Mouse (Mus musculus): ENCODE measurements around the gene Mboat7. TPM values are rescaled to one million over a fixed set of nuclear protein-coding genes. Genes with fewer than 3 reads are reported as not detected.

The Mboat7 gene
- polyA plus RNA-seq, 1 experiment from 2014 or later, result 40.7 TPM

DNA sequence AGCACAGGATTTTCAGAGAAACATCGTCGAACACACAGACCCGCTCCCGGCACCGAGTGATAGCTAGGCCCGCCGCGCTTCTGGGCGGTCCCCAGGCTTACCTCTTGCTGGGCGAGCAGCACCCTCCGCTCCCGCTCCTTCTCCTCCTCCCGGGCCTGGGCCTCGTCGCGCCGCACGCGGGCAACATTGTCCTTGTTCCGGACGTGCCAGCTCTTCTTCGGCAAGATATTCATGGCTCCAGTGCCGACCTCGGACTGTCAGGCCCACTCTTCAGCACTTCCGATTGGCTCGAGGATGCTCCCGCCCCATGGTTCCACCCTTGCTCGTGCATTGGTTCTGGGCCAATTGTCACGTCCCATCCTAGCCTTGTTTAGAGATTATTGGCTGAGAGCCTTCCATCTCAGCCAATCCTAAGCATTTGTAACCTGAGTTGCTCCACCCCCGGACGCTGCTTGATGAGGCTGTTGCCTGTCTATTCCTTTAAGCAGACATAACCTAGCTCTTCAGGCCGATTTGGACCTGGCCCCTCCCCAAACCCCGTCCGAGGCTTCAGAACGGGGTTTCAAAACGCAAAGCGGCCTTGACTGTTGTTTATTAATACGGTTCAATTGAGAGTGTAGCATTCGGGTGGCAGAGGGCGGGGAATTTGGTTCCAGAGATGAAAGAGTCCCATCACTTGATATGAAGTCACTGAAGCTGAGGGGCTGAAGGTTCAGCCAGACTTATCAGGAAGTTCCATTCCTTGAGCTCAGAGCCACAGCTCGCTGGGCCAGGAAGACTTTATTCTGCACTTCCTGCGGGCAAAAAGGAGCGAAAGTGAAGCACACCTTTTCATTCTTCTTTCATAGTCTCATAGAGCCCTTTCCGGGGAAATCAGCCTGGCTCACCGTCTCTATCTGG lies 27.9 kb downstream of the Mboat7 start, which contains the start of gene Leng1:
Gene Leng1, minus strand, starts transcription at position 626 of the 900 bp plus-strand sequence.
- peak within 1 kb of the TSS; percentile 95 for H3K27ac ChIP-seq (replicated peaks)
- 3% methylated on average over 45 of the region's 45 CpGs for WGBS

DNA sequence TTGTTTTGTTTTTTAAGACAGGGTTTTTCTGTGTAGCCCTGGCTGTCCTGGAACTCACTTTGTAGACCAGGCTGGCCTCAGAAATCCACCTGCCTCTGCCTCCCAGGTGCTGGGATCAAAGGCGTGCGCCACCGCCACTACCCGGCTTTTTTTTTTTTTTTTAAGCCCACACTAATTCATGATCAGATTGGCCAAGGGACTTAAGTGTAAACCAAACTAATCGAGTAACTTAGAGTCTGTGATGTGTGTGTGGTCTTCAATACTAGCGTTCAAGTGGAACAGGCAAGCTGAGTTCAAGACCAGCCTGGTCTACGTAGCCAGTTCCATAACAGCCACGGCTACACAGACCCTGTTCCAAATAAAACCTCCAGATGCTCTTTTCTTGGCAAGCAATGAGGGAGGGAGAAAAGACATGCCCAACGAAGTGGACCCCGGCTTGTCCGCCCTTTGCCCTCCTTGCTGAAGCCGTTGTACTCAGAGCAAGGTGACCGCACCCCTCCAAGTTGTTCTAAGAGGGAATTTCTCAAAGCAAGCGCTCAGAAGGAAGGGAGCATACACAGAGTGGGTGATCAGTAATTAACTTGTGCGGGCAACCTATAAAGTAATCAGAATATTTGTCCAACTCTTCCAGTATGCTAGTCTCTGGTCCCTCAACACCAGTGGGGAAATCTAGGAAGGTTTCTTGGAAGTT lies 28.7 kb downstream of the Mboat7 start:
- peak overlapping the region; percentile 79 for H3K4me3 ChIP-seq
- peak overlapping the region; percentile 94 for H3K9ac ChIP-seq
- H3K4me2 ChIP-seq, result peak overlapping the region; percentile 75
- H3K4me1 ChIP-seq, result peaks cover 38% of the 10 kb centered on the region
- H3K27me3 ChIP-seq (replicated peaks), result no peaks in the 10 kb centered on the region
- 30% methylated on average over 15 of the region's 15 CpGs for WGBS
- no peaks in the 10 kb centered on the region for H3K9me3 ChIP-seq
- peak overlapping the region; percentile 95 for H3K27ac ChIP-seq (replicated peaks)
- no peak; the same call in 1 of the 2 replicates for ATAC-seq (ENCODE audit: extremely low read depth, insufficient number of reproducible peaks, low FRiP score, low TSS enrichment)
- peaks cover 42% of the 10 kb centered on the region for H3K36me3 ChIP-seq

More for the DNA sequence above, 27.9 kb downstream of the Mboat7 start, which contains the start of gene Leng1:
- ATAC-seq (ENCODE audit: extremely low read depth, insufficient number of reproducible peaks, low FRiP score, low TSS enrichment), result peak; percentile 95
- H3K4me2 ChIP-seq, result peak within 1 kb of the TSS; percentile 75
- H3K36me3 ChIP-seq, result peaks cover 34% of the 10 kb centered on the region
- no peaks in the 10 kb centered on the region for H3K9me3 ChIP-seq
- H3K4me3 ChIP-seq, result peak within 1 kb of the TSS; percentile 79
- H3K27me3 ChIP-seq (replicated peaks), result no peaks in the 10 kb centered on the region
- peaks cover 38% of the 10 kb centered on the region for H3K4me1 ChIP-seq
- H3K9ac ChIP-seq, result peak within 1 kb of the TSS; percentile 94

DNA sequence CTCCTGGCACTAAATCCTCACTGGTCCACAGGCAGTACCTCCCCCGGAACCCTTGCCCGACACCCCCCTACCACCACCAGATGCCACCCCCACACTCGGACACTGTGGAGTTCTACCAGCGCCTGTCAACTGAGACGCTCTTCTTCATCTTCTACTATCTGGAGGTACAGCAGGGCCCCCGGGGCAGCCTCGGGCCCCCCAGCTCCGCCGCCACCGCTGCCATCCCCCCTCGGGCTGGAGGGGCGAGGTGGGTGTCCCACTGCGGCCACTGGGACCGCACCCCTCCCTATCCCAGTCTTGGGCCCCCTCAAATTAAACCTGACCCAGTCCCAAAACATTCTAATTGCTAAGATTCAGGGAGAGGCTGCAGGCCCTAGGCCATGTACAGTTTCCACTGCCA lies 34.7 kb downstream of the Mboat7 start:
- H3K4me3 ChIP-seq, result no peak overlapping the region
- no peak overlapping the region for H3K4me2 ChIP-seq
- no peak for ATAC-seq (ENCODE audit: extremely low read depth, insufficient number of reproducible peaks, low FRiP score, low TSS enrichment)
- no peak overlapping the region for H3K27ac ChIP-seq (replicated peaks)
- WGBS, result 94% methylated on average over 14 of the region's 14 CpGs
- no peak overlapping the region for H3K9ac ChIP-seq
- H3K4me1 ChIP-seq, result peaks cover 7% of the 10 kb centered on the region
- no peaks in the 10 kb centered on the region for H3K9me3 ChIP-seq
- H3K27me3 ChIP-seq (replicated peaks), result no peaks in the 10 kb centered on the region
- H3K36me3 ChIP-seq, result peaks cover 100% of the 10 kb centered on the region

DNA sequence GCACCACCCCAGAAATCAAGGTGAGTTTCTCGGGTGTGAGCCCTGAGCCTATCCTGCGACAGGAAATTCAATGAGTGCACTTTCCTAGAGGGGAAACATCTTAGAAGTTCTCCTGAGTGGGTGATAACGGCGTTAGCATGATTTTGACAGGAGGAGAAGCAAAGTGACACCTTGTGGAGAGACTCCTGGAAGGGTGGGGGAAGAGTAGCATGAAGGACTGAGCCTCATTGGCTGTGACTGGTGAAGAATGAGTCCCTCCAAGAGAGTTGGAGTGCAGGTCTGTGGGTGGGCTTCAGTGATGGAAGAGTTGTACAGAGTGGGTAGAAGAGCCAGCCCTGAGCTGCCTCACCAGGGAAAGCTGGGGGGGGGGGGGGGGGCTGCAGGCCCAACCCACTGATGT lies 36.4 kb downstream of the Mboat7 start:
- no peak overlapping the region for H3K27ac ChIP-seq (replicated peaks)
- H3K4me3 ChIP-seq, result no peak overlapping the region
- WGBS, result 73% methylated on average over 4 of the region's 4 CpGs
- no peaks in the 10 kb centered on the region for H3K4me1 ChIP-seq
- no peak for ATAC-seq (ENCODE audit: extremely low read depth, insufficient number of reproducible peaks, low FRiP score, low TSS enrichment)
- peaks cover 100% of the 10 kb centered on the region for H3K36me3 ChIP-seq
- no peaks in the 10 kb centered on the region for H3K27me3 ChIP-seq (replicated peaks)
- H3K4me2 ChIP-seq, result no peak overlapping the region
- H3K9me3 ChIP-seq, result no peaks in the 10 kb centered on the region
- H3K9ac ChIP-seq, result no peak overlapping the region

DNA sequence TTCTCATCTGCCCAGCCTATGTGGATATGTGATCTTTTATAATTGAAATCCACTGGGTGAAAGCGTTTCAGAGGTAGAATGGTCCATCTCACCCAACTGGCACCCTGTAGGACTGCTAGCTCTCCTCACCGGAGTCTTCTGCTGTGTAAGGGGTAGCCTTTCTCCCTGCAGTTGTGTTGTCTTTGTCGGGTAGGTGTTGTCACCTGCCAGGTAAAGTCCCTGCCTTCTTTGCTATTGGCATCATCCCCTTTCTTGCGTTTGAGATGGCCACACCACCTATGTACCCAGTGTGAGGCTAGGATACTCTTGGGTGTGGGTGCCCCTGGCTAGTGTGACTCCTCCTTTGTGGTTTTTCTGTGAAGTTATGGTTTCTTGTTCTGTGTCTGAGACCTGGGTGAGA lies 46.7 kb downstream of the Mboat7 start:
- Histone ChIP-seq H3K4me1 (peaks cover 45% of the 10 kb centered on the region), H3K9me3 (no peaks in the 10 kb centered on the region), H3K9ac (peak overlapping the region; percentile 100), H3K36me3 (peaks cover 45% of the 10 kb centered on the region), H3K27me3 (replicated peaks) (no peaks in the 10 kb centered on the region), H3K4me3 (peak overlapping the region; percentile 99), H3K27ac (replicated peaks) (no peak overlapping the region), H3K4me2 (peak overlapping the region; percentile 88)
- ATAC-seq (ENCODE audit: extremely low read depth, insufficient number of reproducible peaks, low FRiP score, low TSS enrichment), result no peak
- 56% methylated on average over 4 of the region's 4 CpGs for WGBS

DNA sequence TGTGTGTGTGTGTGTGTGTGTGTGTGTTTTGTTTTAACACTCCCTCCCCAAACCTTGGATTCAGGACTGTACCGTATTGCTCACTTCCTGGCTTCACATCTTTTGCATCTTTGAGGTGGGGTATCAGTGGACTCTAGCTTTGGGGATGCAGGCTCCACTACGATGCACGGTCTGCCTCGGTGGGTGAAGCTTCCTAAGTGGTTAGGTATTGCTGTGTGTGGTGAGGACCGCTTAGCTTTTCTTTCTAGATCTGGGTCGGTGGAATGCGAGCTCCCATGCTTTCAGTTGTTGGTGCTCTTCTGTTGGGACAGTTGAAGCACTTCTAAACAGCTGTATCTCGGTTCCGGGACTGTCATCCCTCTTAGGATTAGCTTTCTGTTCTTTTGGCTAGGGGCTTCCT lies 47.1 kb downstream of the Mboat7 start:
- Histone ChIP-seq H3K4me2 (peak overlapping the region; percentile 88), H3K9ac (peak overlapping the region; percentile 100), H3K4me1 (peaks cover 45% of the 10 kb centered on the region), H3K36me3 (peaks cover 45% of the 10 kb centered on the region), H3K4me3 (peak overlapping the region; percentile 99), H3K9me3 (no peaks in the 10 kb centered on the region), H3K27me3 (replicated peaks) (no peaks in the 10 kb centered on the region), H3K27ac (replicated peaks) (peak overlapping the region; percentile 98)
- no peak for ATAC-seq (ENCODE audit: extremely low read depth, insufficient number of reproducible peaks, low FRiP score, low TSS enrichment)
- 14% methylated on average over 9 of the region's 9 CpGs for WGBS

DNA sequence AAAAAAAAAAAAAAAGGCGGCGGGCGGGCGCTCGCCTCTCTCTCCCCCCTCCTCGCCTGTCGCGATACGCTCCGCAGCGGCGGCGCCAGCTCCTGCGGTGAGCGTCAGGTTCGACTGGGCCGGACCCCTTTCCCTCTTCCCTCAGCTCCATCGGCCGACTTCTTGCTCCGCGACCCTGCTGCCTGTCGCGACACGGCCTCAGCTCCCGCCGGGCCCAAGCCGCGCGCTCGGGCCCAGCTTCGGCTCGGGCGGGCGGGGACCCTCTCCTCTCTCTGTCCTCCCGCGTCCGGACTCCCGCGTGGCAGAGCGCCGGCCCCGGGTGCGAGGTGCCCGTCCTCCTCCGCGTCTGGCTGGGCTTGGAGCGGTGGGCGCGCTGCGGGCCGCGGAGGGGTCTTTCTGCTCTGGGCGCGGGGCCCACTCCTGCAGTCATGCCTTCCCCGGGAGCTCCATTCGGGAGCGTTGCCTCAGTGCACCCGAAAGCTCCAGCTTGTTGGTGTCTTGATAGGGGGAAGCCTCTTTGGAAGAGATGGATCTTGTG lies 47.8 kb downstream of the Mboat7 start:
- no peaks in the 10 kb centered on the region for H3K27me3 ChIP-seq (replicated peaks)
- ATAC-seq (ENCODE audit: extremely low read depth, insufficient number of reproducible peaks, low FRiP score, low TSS enrichment), result peak; percentile 5; the same call in 1 of the 2 replicates
- peak overlapping the region; percentile 98 for H3K27ac ChIP-seq (replicated peaks)
- H3K36me3 ChIP-seq, result peaks cover 45% of the 10 kb centered on the region
- no peaks in the 10 kb centered on the region for H3K9me3 ChIP-seq
- under 1% methylated on average over 53 of the region's 58 CpGs for WGBS
- peak overlapping the region; percentile 100 for H3K9ac ChIP-seq
- peak overlapping the region; percentile 99 for H3K4me3 ChIP-seq
- H3K4me2 ChIP-seq, result peak overlapping the region; percentile 88
- peaks cover 45% of the 10 kb centered on the region for H3K4me1 ChIP-seq

DNA sequence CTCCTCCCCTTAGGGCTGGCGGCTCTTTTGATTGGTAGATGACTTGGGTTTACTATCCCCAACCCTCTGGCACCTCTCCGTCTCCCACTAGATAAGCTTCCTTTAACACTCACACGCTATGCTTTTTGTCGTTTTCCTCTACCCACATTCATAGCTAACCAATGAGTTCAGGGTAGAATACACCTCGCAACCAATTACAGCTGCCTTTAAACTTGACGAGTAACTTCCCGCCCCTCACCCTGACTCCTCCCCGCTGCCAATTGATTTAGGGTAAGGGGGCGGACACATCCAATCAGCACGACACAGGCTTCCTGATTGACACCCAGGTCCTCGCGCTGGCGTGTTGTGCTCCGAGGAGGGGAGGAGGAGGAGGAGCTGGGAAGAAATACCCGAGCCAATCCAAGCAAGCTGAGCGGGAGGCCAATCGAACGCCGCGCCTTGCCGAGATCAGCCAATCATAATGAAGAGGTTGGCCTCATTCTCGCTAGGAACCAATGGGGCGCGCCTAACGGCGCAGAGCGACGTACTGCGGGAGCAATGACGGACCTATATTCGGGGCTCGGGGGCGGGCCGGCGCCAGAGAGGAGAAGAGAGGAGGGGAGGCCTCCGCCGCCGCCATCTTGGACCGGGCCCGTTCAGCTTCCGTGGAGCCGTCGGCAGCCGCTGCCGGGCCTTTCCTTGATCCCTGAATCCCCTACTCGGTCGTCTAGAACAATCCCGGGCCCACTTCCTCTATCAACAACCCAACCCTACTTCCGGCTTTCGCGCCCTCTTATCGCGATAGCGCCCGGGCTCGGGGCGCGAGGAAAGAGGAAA lies 48.4 kb downstream of the Mboat7 start, which contains the start of gene Cnot3:
Gene Cnot3, plus strand, starts transcription at position 597 of the 816 bp plus-strand sequence.
- peak; percentile 97 for ATAC-seq (ENCODE audit: extremely low read depth, insufficient number of reproducible peaks, low FRiP score, low TSS enrichment)
- H3K4me1 ChIP-seq, result peaks cover 44% of the 10 kb centered on the region
- H3K4me3 ChIP-seq, result peak within 1 kb of the TSS; percentile 99
- peak within 1 kb of the TSS; percentile 98 for H3K27ac ChIP-seq (replicated peaks)
- no peaks in the 10 kb centered on the region for H3K27me3 ChIP-seq (replicated peaks)
- under 1% methylated on average over 55 of the region's 58 CpGs for WGBS
- H3K9ac ChIP-seq, result peak within 1 kb of the TSS; percentile 100
- H3K36me3 ChIP-seq, result peaks cover 45% of the 10 kb centered on the region
- peak within 1 kb of the TSS; percentile 88 for H3K4me2 ChIP-seq
- no peaks in the 10 kb centered on the region for H3K9me3 ChIP-seq

DNA sequence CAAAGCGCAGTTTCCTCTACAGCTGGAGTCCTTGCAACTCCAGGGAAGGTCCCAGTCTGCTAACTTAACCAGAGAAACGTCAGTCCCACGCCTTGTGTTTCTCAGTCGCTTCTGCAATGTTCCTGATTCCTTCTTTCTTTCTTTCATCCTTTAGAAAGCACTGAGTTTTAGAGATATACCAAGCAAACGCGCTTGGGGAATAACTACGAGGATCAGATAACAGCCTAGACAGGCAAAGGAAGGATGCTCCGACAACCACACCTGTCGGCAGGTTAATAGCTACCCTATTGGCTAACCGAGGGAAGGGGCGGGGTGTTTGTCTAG lies 49.0 kb downstream of the Mboat7 start:
- Histone ChIP-seq H3K36me3 (peaks cover 47% of the 10 kb centered on the region), H3K4me3 (peak overlapping the region; percentile 99), H3K27me3 (replicated peaks) (no peaks in the 10 kb centered on the region), H3K4me2 (peak overlapping the region; percentile 73), H3K9me3 (no peaks in the 10 kb centered on the region), H3K4me1 (peaks cover 38% of the 10 kb centered on the region), H3K9ac (peak overlapping the region; percentile 59), H3K27ac (replicated peaks) (peak overlapping the region; percentile 61)
- 1% methylated on average over 11 of the region's 11 CpGs for WGBS
- ATAC-seq (ENCODE audit: extremely low read depth, insufficient number of reproducible peaks, low FRiP score, low TSS enrichment), result no peak

DNA sequence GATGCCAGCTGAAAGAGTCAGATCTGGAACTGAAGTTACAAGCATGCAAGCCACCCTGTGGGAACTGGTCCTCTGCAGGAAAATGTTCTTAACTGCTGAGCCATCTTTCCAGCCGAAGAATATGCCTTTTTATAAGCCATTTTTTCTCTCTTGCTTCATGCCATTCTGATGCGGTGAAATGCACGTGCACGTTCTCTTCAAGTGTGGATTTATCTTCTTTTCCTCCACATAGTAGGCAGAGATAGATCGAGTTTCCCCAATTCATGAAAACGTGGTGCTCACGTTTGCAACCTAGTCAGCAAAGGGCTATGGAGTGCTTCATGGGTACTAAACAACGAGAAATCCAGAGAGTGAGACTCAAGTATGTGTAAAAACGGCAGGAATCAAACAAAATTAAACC lies 49.5 kb downstream of the Mboat7 start:
- no peak for ATAC-seq (ENCODE audit: extremely low read depth, insufficient number of reproducible peaks, low FRiP score, low TSS enrichment)
- Histone ChIP-seq H3K9me3 (no peaks in the 10 kb centered on the region), H3K27me3 (replicated peaks) (no peaks in the 10 kb centered on the region), H3K9ac (peak overlapping the region; percentile 59), H3K27ac (replicated peaks) (peak overlapping the region; percentile 61; the same call in 1 of the 2 replicates), H3K36me3 (peaks cover 52% of the 10 kb centered on the region), H3K4me2 (peak overlapping the region; percentile 73), H3K4me1 (peaks cover 34% of the 10 kb centered on the region), H3K4me3 (peak overlapping the region; percentile 99)
- 22% methylated on average over 9 of the region's 9 CpGs for WGBS

Measured in heart, embryonic 13.5 days (tissue).